Mouse (Mus musculus) kidney, embryonic 16.5 days (tissue): Measurements from ENCODE around the gene Svbp. TPM values are rescaled to one million over a fixed set of nuclear protein-coding genes. Genes with fewer than 3 reads are reported as not detected.
A peak's percentile ranks its signal among the peaks of the same experiment; 100 is the strongest.

Experiments
- ATAC-seq: fragments of 200-750 bp; cut with Nextera tagmentation; 2 replicates; pipeline ENCODE4 v1.8.0; 2017; ENCODE audit warnings: moderate TSS enrichment; ENCODE audit not compliant: low FRiP score, low TSS enrichment
- H3K27ac ChIP-seq: fragments of 300-500 bp; sonication (generic); 2 replicates; pipeline ENCODE4 v1.5.1; 2014; ENCODE audit warnings: low read length
- H3K27me3 ChIP-seq: fragments of 300-500 bp; sonication (generic); 2 replicates; pipeline ENCODE4 v1.6.1; 2014; ENCODE audit warnings: low read length, control low read depth, mixed read lengths; ENCODE audit not compliant: insufficient read depth
- H3K36me3 ChIP-seq: fragments of 300-500 bp; sonication (generic); 2 replicates; pipeline ENCODE4 v1.6.1; 2014; ENCODE audit warnings: low read length, control low read depth, mixed read lengths; ENCODE audit not compliant: insufficient read depth
- H3K4me1 ChIP-seq: fragments of 300-500 bp; sonication (generic); 2 replicates; pipeline ENCODE4 v1.6.1; 2014; ENCODE audit warnings: low read length, control low read depth, mixed read lengths; ENCODE audit not compliant: insufficient read depth
- H3K4me2 ChIP-seq: fragments of 300-500 bp; sonication (generic); replicated peaks from 2 replicates; pipeline ENCODE4 v1.6.1; 2014; ENCODE audit warnings: low read depth, low read length
- H3K4me3 ChIP-seq: fragments of 300-500 bp; sonication (generic); 2 replicates; pipeline ENCODE4 v1.5.1; 2014; ENCODE audit warnings: mild to moderate bottlenecking, low read length
- H3K9ac ChIP-seq: fragments of 300-500 bp; sonication (generic); replicated peaks from 2 replicates; pipeline ENCODE4 v1.6.1; 2014; ENCODE audit warnings: low read length
- H3K9me3 ChIP-seq: fragments of 300-500 bp; sonication (generic); 2 replicates; pipeline ENCODE4 v1.6.1; 2016; ENCODE audit warnings: low read length, control low read depth
- WGBS: fragments of 180-500 bp; shearing (Covaris S2); extraction: QIAGEN DNeasy Blood & Tissue Kit; methylation state at CpG from one replicate; pipeline ENCODE4 v1.1.7; 2014; 5-methylcytosine and 5-hydroxymethylcytosine counted together
- polyA plus RNA-seq: library from polyadenylated mRNA; unstranded; fragments of >200 nt; fragmentation: Nextera tagmentation; extraction: Ambion mirVana; gene quantifications from 2 replicates; pipeline ENCODE4 v1.2.1, GENCODE M21; 2015

Gene Svbp
- polyA plus RNA-seq, 1 experiment from 2014 or later = 125 TPM

DNA sequence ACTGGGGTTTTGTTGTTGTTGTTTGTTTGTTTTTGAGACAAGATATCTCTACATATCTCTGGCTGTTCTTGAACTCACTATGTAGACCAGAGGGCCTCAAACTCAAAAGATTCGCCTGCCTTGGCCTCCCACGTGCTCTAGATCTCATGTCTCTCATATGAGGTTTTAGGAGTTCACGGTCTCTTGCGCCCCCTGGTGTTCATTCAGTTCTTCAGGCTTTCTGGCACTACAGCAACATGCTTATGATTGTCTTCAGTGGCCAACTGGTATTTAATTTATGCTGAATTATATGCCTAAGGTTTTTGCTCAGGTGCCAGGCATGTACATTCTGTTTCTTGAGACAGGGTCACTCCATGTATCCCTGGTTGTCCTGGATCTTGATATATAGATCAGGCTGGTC lies 27.4 kb upstream of the Svbp start:
- no peak for ATAC-seq
- no peaks in the 10 kb centered on the region for H3K27me3 ChIP-seq
- no peak overlapping the region for H3K4me2 ChIP-seq
- no peak overlapping the region for H3K9ac ChIP-seq
- H3K4me3 ChIP-seq = no peak overlapping the region
- WGBS = 5% methylated on average over 4 of the region's 4 CpGs
- peaks cover 18% of the 10 kb centered on the region for H3K36me3 ChIP-seq
- H3K4me1 ChIP-seq = peaks cover 2% of the 10 kb centered on the region
- no peak overlapping the region for H3K27ac ChIP-seq
- H3K9me3 ChIP-seq = no peaks in the 10 kb centered on the region

DNA sequence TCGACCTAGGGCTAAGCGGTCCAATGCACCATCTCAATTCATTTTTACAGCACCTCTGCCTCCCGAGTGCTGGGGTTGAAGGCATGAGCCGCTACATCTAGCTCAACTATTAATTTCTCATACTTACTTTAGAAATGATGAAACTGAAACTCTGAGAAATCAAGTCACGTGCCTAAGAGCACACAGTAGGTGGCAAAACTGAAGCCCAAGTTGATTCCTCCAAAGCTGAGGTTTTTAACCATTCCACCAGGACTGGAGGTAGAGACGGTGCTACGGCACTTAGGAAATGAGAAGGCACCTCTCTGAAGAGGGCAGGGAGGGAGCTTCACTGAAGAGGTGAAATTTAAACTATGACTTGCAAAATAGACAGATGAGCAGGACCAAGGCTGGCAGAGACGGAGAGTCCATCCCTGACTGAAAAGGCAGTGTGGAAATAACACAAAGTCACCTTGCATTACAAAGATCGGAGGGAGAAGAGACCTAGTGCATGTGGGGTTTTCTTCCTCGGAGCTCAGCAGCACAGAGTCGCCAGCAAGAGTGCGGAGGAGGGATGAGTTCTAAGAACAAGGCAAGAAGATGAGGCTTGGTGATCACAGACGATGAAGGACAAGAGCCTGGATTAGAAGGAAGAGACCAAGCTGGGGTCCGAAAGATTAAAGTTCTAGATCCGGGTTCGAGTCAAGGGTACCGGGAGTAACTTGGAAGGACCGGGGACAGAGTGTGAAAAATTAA lies 22.0 kb upstream of the Svbp start:
- Histone ChIP-seq H3K4me1 (peaks cover 10% of the 10 kb centered on the region), H3K9me3 (no peaks in the 10 kb centered on the region), H3K4me2 (peak overlapping the region; percentile 77), H3K27ac (peak overlapping the region; percentile 5; the same call in 1 of the 2 replicates), H3K9ac (peak overlapping the region; percentile 85), H3K27me3 (no peaks in the 10 kb centered on the region), H3K36me3 (peaks cover 18% of the 10 kb centered on the region), H3K4me3 (peak overlapping the region; percentile 80)
- ATAC-seq = no peak
- 32% methylated on average over 18 of the region's 18 CpGs for WGBS

DNA sequence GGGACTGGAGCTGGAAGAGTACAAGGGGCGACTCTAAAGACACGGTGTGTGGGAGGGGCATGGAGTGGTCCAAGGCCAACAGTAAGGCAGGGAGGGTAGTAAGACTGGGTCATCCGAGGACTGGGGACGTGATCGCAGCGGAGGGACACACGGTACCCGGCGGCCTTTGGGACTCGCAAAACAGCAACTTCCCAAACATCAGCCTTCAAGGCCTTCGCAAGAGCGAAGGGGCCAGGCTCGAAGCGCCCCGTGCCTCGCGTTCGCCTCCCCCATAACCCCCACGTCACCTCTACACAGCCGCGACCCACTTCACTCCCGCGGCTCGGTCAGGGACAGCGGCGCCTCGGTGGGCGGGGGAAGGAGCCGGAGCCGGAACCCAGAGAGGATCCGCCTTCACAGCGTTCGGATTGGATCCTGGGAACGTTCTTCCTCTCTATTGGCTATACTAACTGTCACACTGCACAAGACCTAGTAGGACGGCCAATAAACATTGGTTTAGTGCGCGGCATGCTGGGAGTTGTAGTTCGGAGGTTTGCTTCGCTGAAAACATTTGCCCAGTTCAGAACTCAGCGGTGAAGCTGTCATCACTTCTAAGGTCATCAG lies 21.2 kb upstream of the Svbp start, which contains the start of gene Zfp691:
TSS of gene Zfp691 (minus strand) at position 345 of the 603 bp plus-strand sequence.
- Histone ChIP-seq H3K9ac (peak within 1 kb of the TSS; percentile 85), H3K36me3 (peaks cover 16% of the 10 kb centered on the region), H3K27ac (peak within 1 kb of the TSS; percentile 5; the same call in 1 of the 2 replicates), H3K4me1 (peaks cover 15% of the 10 kb centered on the region), H3K4me2 (peak within 1 kb of the TSS; percentile 77), H3K9me3 (no peaks in the 10 kb centered on the region), H3K27me3 (no peaks in the 10 kb centered on the region), H3K4me3 (peak within 1 kb of the TSS; percentile 80)
- WGBS = under 1% methylated on average over 40 of the region's 40 CpGs
- ATAC-seq = peak; percentile 100

DNA sequence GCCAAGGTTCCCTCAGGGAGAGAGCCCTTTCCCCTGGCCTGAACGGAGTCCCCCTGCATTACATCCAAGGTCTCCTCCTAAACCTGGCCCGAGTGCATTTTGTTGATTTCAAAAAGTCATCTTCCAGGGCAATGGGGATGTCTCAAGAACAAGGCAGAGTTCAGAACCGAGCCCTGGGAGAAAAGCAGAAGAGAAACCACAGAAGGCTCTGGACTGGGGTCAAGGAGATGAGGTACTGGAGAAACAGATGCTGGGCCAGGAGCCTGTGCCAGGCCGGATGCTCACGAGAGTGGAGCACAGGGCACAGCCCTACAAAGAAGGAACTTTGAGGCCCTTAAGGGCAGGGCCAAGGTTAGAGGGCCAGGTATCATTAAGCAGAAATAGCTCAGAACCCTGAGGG lies 17.4 kb upstream of the Svbp start:
- WGBS = 81% methylated on average over 5 of the region's 5 CpGs
- ATAC-seq = no peak

DNA sequence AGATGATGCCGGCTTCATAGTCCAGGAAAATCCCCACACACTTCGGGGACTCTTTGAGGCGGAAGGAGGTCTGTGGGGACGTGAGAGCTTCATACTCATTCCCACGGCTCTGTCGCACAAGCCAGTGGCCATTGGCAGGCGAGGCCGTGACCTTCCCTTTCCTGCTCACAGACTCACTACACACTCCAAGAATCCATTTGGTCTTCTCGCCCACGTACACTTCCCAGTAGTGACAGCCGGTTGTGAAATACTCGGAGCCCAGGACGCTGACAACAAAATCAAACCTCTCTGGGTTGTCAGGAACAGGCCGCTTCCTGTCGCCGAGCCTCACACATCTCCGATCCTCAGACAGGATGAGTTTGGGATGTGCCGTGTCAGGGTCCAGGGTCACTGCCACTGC lies 16.8 kb upstream of the Svbp start:
- Histone ChIP-seq H3K27ac (no peak overlapping the region), H3K9ac (no peak overlapping the region; the same call in 1 of the 2 replicates), H3K4me1 (0 out of 2 replicates have a peak, but pooled peaks cover 7% of the 10 kb centered on the region), H3K36me3 (no peaks in the 10 kb centered on the region), H3K4me3 (no peak overlapping the region), H3K27me3 (no peaks in the 10 kb centered on the region), H3K9me3 (no peaks in the 10 kb centered on the region), H3K4me2 (no peak overlapping the region)
- no peak for ATAC-seq
- WGBS = 33% methylated on average over 18 of the region's 18 CpGs

More for the DNA sequence above, 17.4 kb upstream of the Svbp start:
- no peaks in the 10 kb centered on the region for H3K36me3 ChIP-seq
- no peak overlapping the region for H3K4me3 ChIP-seq
- peaks cover 12% of the 10 kb centered on the region for H3K4me1 ChIP-seq
- H3K27me3 ChIP-seq = no peaks in the 10 kb centered on the region
- no peak overlapping the region for H3K9ac ChIP-seq
- H3K9me3 ChIP-seq = no peaks in the 10 kb centered on the region
- no peak overlapping the region for H3K4me2 ChIP-seq
- H3K27ac ChIP-seq = no peak overlapping the region

DNA sequence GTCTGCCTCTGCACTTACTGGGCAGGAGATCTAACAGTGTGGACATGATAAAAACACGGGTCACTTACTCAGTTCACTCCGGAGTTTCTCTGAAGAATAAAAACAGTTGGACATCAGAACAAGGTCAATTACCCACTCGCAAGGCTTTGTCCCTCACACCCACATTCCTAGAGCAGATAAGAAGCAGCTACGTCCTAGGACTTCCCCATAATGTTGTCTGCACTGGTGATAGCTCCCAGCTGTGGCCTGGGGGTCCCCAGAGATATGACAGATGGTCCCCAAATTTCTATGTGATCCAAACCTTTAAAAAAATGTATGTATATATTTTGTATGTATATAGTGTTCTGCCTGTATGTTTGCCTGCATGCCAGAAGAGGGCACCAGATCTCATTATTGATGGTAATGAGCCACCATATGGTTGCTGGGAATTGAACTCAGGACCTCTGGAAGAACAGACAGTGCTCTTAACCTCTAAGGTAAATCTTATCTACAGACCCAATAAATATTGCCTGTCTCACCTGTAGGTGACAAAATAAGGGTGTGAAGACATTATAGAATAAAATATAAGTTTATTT lies 14.9 kb upstream of the Svbp start:
- Histone ChIP-seq H3K27ac (no peak overlapping the region), H3K4me2 (no peak overlapping the region), H3K9ac (no peak overlapping the region), H3K4me3 (no peak overlapping the region), H3K27me3 (no peaks in the 10 kb centered on the region), H3K36me3 (no peaks in the 10 kb centered on the region), H3K9me3 (no peaks in the 10 kb centered on the region), H3K4me1 (0 out of 2 replicates have a peak, but pooled peaks cover 7% of the 10 kb centered on the region)
- ATAC-seq = no peak
- WGBS = 56% methylated on average over 4 of the region's 4 CpGs

DNA sequence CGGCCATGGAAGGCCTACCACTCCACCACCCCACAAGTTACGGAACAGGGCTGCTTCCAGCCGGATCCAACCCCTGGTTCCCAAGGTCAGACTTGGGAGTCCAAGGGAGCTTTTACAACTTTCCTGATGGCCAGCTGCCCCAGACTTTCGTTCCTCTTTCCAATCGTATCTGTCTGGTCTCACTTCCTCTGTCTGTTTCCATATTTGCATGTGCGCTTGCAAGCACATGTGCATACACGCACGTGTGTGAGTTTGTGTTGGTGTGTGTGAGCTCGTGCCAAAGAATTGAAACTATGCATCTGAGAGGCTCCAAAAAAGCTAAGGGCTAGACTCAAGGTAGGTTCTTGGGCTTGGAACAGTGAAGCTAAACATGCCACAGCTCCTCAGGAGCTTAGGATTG lies 13.7 kb upstream of the Svbp start:
- Histone ChIP-seq H3K27ac (no peak overlapping the region), H3K9ac (no peak overlapping the region), H3K36me3 (no peaks in the 10 kb centered on the region), H3K4me2 (no peak overlapping the region), H3K4me1 (0 out of 2 replicates have a peak, but pooled peaks cover 7% of the 10 kb centered on the region), H3K27me3 (no peaks in the 10 kb centered on the region), H3K9me3 (no peaks in the 10 kb centered on the region), H3K4me3 (no peak overlapping the region)
- 79% methylated on average over 9 of the region's 9 CpGs for WGBS
- no peak for ATAC-seq

DNA sequence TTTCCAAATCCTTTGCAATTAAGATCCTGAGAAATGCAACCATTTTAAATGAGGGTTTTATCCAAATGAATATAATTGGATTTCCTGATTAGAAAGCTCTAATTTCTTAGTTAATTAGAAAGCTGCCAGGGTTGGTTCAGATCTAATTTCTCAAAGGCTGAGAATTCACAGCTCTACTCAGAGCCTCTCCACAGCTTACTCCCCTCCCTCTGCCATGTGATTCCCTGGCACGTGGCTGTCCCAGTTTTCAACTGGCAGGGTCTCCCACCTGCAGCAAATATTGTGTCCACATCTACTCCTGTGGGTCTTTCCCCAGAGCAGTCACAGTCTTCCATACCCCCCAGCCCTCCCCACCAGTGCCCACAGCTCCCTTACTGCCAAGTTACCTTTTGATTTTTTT lies 11.6 kb upstream of the Svbp start:
- WGBS = 61% methylated on average over 1 of the region's 1 CpGs
- no peak overlapping the region for H3K4me2 ChIP-seq
- H3K4me3 ChIP-seq = no peak overlapping the region
- H3K9me3 ChIP-seq = no peaks in the 10 kb centered on the region
- H3K4me1 ChIP-seq = 0 out of 2 replicates have a peak, but pooled peaks cover under 1% of the 10 kb centered on the region
- no peak for ATAC-seq
- H3K9ac ChIP-seq = no peak overlapping the region
- no peak overlapping the region for H3K27ac ChIP-seq
- H3K36me3 ChIP-seq = no peaks in the 10 kb centered on the region
- no peaks in the 10 kb centered on the region for H3K27me3 ChIP-seq

DNA sequence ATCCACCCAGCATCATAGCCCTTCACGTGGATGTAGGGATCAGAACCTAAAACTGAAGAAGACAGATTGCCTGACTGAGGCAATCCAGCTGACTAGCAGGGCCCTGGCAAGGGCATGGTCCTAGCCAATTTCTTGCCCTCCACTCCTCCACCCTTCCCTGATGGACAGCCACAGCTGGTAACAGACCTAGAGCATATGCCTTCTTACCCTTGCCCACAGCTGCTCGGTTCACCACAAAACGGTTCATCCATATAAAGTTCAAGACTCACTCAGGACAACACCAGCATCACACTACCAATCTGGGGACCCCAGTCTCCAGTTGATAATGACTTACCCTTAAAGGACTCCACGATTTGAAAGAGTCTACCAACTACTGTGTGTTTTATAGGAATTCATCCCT lies 9.3 kb upstream of the Svbp start:
- no peak for ATAC-seq
- Histone ChIP-seq H3K4me1 (no peaks in the 10 kb centered on the region), H3K9ac (no peak overlapping the region), H3K4me3 (no peak overlapping the region), H3K27me3 (no peaks in the 10 kb centered on the region), H3K36me3 (no peaks in the 10 kb centered on the region), H3K4me2 (no peak overlapping the region), H3K9me3 (no peaks in the 10 kb centered on the region), H3K27ac (no peak overlapping the region)
- WGBS = 81% methylated on average over 4 of the region's 4 CpGs
